Mouse (Mus musculus) brown adipose tissue, adult 24 weeks (tissue): Measurements from ENCODE around the gene Nckap5l. TPM values are rescaled to one million over a fixed set of nuclear protein-coding genes. Genes with fewer than 3 reads are reported as not detected.
"Not testable (repeated sequence)": the region's sequence is repeated elsewhere in the genome, so short reads cannot be mapped to it uniquely, and the experiment has no call there.

Experiments
- H3K27ac ChIP-seq: fragments of 200-500 bp; replicated peaks from 2 replicates; pipeline ENCODE4 v1.5.1; 2012; ENCODE audit warnings: low read depth, mild to moderate bottlenecking, low read length
- H3K4me1 ChIP-seq: fragments of 200-500 bp; 2 replicates; pipeline ENCODE4 v1.6.1; 2012; ENCODE audit warnings: low read length, mixed read lengths; ENCODE audit not compliant: control insufficient read depth, insufficient read depth, insufficient read length
- H3K4me3 ChIP-seq: fragments of 200-500 bp; 2 replicates; pipeline ENCODE4 v1.5.1; 2012; ENCODE audit warnings: low read depth, mild to moderate bottlenecking, low read length, moderate library complexity; ENCODE audit not compliant: insufficient read depth
- polyA plus RNA-seq: library from polyadenylated mRNA; stranded (reverse); fragments of >200 nt; gene quantifications from 2 replicates; pipeline ENCODE4 v1.2.4, GENCODE M21; 2012; ENCODE audit not compliant: missing spikeins, insufficient read depth, insufficient read length

Nckap5l gene
- polyA plus RNA-seq, 1 experiment, result 1.1 TPM

DNA sequence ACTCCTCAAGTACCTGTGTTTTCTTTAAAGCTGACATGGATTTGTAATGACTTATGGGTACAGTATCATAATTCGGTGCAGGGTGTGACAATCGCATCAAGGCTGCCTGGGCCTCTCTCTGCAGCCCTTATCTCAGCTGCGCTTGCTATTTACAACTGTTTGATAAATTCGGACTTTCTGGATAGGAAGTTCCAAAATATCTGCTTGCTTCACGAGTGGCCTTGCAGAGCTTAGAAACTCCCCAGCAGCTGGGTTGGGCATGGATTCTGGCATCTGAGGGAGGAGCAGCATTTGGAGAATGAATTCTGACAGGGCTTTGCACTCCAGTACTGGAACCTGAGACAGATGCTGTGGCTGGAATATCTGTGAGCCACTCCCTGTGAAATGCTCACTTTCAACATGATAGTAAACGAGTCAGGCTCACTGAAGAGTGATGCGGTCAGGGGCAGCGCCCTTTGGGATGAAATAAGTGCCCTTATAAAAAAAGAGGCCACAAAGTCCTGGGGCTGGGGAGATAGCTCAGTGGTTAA is 7.7 kb downstream of the Nckap5l start:
- H3K27ac ChIP-seq, result no peak overlapping the region
- no peak overlapping the region for H3K4me3 ChIP-seq
- peaks cover 11% of the 10 kb centered on the region for H3K4me1 ChIP-seq

GRCm38 (mm10) chr15:99449131-99449750 is 8.3 kb downstream of the Nckap5l start:
- peaks cover 11% of the 10 kb centered on the region for H3K4me1 ChIP-seq
- no peak overlapping the region for H3K4me3 ChIP-seq
- no peak overlapping the region for H3K27ac ChIP-seq

DNA sequence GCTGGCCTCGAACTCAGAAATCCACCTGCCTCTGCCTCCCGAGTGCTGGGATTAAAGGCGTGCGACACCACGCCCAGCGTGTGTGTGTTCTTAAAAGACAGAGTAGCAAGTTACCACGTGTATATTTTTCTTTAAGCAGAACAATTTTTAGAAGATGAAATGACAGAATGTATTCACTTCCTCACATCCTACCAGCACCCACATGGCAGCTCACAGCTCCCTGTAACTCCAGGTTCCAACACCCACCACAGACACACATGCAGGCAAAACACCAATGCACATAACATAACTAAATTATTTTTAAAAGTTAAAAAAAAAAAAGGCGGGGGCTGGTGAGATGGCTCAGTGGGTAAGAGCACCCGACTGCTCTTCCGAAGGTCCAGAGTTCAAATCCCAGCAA is 11.4 kb downstream of the Nckap5l start:
- not testable (repeated sequence) for H3K4me3 ChIP-seq, H3K27ac ChIP-seq
- H3K4me1 ChIP-seq, result peaks cover 11% of the 10 kb centered on the region

GRCm38 (mm10) chr15:99445567-99445966 is 12.0 kb downstream of the Nckap5l start:
- Histone ChIP-seq H3K27ac (no peak overlapping the region), H3K4me1 (peaks cover 11% of the 10 kb centered on the region), H3K4me3 (no peak overlapping the region)

- no peaks in the 10 kb centered on the region for H3K4me1 ChIP-seq
- no peak overlapping the region for H3K27ac ChIP-seq
Measured at GRCm38 (mm10) chr15:99442358-99442757, 15.2 kb downstream of the Nckap5l start.

DNA sequence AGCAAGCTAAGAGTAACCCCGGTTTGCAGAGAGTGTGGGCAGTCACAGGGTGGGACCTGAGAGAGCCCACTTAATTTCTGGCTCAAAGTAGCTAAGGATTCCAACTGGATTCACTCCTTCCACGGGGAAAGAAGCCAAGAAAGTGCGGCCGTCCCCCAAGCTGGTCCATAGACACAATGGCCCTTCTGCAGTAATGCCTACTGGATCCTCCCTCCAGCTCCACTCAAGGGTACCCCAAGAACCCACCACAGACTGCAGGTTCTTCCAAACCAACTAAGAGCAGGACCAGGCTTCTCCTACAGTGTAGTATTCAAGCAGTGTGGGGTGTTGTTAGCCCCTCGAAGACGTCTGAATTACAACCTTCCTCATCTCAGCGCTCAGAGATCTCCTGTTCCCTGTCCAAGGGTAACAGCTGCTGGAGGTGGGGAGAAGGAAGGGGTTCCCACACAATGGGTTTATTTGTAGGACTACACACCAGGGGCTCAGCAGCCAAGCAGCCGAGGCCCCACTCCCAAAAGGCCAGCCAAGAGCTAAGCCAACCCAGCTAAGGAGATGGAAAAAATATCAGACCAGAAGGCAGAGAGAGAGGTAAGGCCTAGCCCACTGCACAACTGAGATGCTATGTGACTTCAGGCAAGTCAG is 16.6 kb downstream of the Nckap5l start:
- Histone ChIP-seq H3K27ac (no peak overlapping the region), H3K4me3 (no peak overlapping the region), H3K4me1 (no peaks in the 10 kb centered on the region)

More at GRCm38 (mm10) chr15:99442358-99442757, 15.2 kb downstream of the Nckap5l start:
- H3K4me3 ChIP-seq, result no peak overlapping the region

GRCm38 (mm10) chr15:99440112-99440815 is 17.3 kb downstream of the Nckap5l start:
- no peaks in the 10 kb centered on the region for H3K4me1 ChIP-seq
- no peak overlapping the region for H3K4me3 ChIP-seq
- H3K27ac ChIP-seq, result no peak overlapping the region

- no peak overlapping the region for H3K27ac ChIP-seq
- no peak overlapping the region for H3K4me3 ChIP-seq
- no peaks in the 10 kb centered on the region for H3K4me1 ChIP-seq
Measured at GRCm38 (mm10) chr15:99438966-99439698, 18.4 kb downstream of the Nckap5l start.

- Histone ChIP-seq H3K4me3 (no peak overlapping the region), H3K4me1 (no peaks in the 10 kb centered on the region; the same call in 1 of the 2 replicates), H3K27ac (no peak overlapping the region)
Measured at GRCm38 (mm10) chr15:99433913-99434312, 23.6 kb downstream of the Nckap5l start.

GRCm38 (mm10) chr15:99433081-99433718 is 24.3 kb downstream of the Nckap5l start:
- H3K4me3 ChIP-seq, result no peak overlapping the region
- H3K27ac ChIP-seq, result no peak overlapping the region
- no peaks in the 10 kb centered on the region; the same call in 1 of the 2 replicates for H3K4me1 ChIP-seq

DNA sequence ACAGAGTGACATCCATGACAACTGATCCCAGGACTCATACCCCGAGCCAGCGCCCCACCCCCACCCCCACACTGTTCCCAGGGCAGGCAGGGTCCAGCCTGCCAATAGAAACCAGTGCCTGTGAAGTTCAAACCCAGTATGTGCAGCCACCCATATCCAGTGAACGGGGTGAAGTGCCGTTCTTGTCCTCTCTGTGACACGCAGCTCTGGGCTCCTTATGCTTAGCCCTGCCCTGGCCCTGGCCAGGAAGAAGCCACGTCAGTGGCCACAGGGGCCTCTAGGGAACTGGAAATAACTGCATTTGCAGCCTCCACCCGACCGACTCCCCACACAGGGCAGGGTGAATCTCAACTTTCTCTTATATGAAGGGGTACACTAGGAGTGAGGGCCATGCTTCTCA is 25.6 kb downstream of the Nckap5l start:
- no peak overlapping the region for H3K27ac ChIP-seq
- no peak overlapping the region for H3K4me3 ChIP-seq
- H3K4me1 ChIP-seq, result no peaks in the 10 kb centered on the region; the same call in 1 of the 2 replicates

DNA sequence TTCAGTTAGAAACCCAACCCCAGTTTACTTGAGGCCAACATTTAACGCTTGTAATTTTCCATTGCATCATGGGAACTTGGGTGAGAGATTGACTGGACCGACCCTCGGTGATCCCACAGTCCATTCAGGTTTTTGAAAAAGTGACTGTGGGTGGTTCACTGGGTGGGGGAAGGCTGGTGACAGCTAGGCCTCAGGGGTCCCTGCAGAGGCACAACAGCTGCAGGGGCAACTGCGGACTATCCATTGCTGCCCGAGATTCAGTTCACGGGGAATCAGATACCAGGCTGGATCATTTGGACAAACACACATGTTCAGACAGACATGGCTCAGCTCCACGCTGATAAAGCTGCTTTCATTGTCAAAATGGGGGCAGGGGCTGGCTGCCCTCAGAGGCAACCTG is 26.0 kb downstream of the Nckap5l start:
- no peak overlapping the region for H3K27ac ChIP-seq
- H3K4me1 ChIP-seq, result no peaks in the 10 kb centered on the region; the same call in 1 of the 2 replicates
- H3K4me3 ChIP-seq, result no peak overlapping the region

DNA sequence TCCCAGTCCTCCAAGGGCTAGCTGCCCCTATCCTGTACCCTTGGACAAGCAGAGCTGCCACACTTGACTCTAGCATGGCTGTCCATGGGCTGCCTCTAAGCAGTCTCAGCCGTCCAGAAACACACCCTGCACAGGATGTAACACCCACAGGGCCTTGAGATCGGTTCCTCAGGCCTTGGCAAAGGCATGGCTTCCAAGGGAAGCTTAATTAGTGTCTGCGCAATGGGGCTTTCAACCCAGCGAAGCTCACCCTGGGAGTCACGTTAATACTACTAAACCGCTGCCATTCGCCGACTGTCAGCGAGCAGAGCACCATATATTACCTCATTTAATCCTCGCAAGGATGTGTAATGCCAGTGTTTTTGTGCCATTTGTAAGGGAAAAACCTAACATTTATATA is 26.5 kb downstream of the Nckap5l start:
- Histone ChIP-seq H3K4me3 (no peak overlapping the region), H3K4me1 (no peaks in the 10 kb centered on the region; the same call in 1 of the 2 replicates), H3K27ac (no peak overlapping the region)

- H3K4me3 ChIP-seq, result no peak overlapping the region
- no peaks in the 10 kb centered on the region; the same call in 1 of the 2 replicates for H3K4me1 ChIP-seq
- H3K27ac ChIP-seq, result no peak overlapping the region
Measured at GRCm38 (mm10) chr15:99430394-99430793, 27.2 kb downstream of the Nckap5l start.
